Mouse (Mus musculus): Measurements from ENCODE around the gene Cenpv. TPM values are rescaled to one million over a fixed set of nuclear protein-coding genes. Genes with fewer than 3 reads are reported as not detected.

Cenpv gene
- total RNA-seq, 1 experiment from 2014 or later: 6.1 TPM

Other genes with a start within 250 kb of the Cenpv start
- gene Pigl, start 80.8 kb downstream of the Cenpv start, total RNA-seq (2017): 4.1 to 7.1 TPM (median 4.7 TPM) in 3 replicates
- gene Ncor1, start 80.7 kb downstream of the Cenpv start, total RNA-seq (2017): 267 to 440 TPM (median 292 TPM) in 3 replicates
- 1,289 to 1,782 TPM (median 1,376 TPM) in 3 replicates for gene Ubb, start 11.9 kb upstream of the Cenpv start, total RNA-seq (2017)
- 33.3 to 61.4 TPM (median 38.2 TPM) in 3 replicates for gene Trpv2, start 35.2 kb upstream of the Cenpv start, total RNA-seq (2017)
- gene Lrrc75a, start 109.3 kb upstream of the Cenpv start, total RNA-seq (2017): 1.3 to 6.4 TPM (median 4.1 TPM) in 3 replicates
- gene Mmgt2, start 109.4 kb upstream of the Cenpv start, total RNA-seq (2017): 11.6 to 45.4 TPM (median 31.4 TPM) in 3 replicates
- gene Zfp287, start 192.6 kb upstream of the Cenpv start, total RNA-seq (2017): 4.4 to 15.7 TPM (median 5.0 TPM) in 3 replicates
- not detected in 3 replicates for gene Gm10428, start 213.8 kb upstream of the Cenpv start, total RNA-seq (2017)